Comparison of ENCODE assay signal across 8 mouse cellular contexts in the genomic region with DNA sequence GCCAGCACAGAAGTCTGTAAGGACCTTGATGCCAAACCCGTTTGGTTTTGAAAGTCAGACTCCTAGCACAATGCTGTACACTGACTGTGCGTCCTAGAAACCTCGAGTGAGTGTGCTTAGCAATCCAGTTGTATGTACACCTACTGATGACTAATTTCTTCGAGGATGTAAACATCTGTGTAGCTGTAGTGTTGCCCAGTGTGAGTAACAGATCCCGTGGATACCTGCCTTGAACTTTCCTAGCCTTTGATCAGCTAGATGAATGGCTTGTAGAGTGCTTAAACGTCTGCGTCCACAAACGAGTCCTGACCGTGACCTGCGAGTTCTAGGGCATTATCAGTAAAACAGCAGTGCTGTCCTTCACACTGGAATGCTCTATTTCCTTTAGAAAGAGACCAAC. TPM values are rescaled to one million over a fixed set of nuclear protein-coding genes. Genes with fewer than 3 reads are reported as not detected.
DNase-seq lines count a peak whose midpoint lies in the region; ATAC-seq and TF ChIP-seq lines count a peak whose summit lies in the region.

No protein-coding gene starts in this region.

- H3K9me3 ChIP-seq in heart, embryonic 13.5 days, result no peaks in the 10 kb centered on the region
- no peaks in the 10 kb centered on the region for H3K9me3 ChIP-seq in MEL (replicated peaks; ENCODE audit: insufficient read depth, low read length)
- H3K9me3 ChIP-seq in hindbrain, embryonic 10.5 days, result 0 out of 2 replicates have a peak, but pooled peaks cover 7% of the 10 kb centered on the region
- no peaks in the 10 kb centered on the region for H3K9me3 ChIP-seq in midbrain, embryonic 11.5 days (ENCODE audit: control insufficient read depth, low read length)

- TF ChIP-seq RAD21 in MEL (IDR thresholded peaks at IDR 0.05; ENCODE audit: low read depth, low read length), result no peak

- no peak for TF ChIP-seq POLR2A in MEL (IDR thresholded peaks at IDR 0.05; ENCODE audit: control insufficient read depth in 1 of 2, insufficient read depth in 1 of 2, low read depth in 1 of 2, low read length in 2 of 2, poor library complexity in 1 of 2)

- intact Hi-C loops in heart, postnatal 14 days (cut with DNase I), result no loop called here

- peaks cover 63% of the 10 kb centered on the region for H3K4me1 ChIP-seq in heart, embryonic 13.5 days
- H3K4me1 ChIP-seq in MEL (ENCODE audit: control insufficient read depth in 1 of 2, insufficient read depth in 2 of 2, low read length in 2 of 2), result peaks cover 32 to 36% of the 10 kb centered on the region in 2 experiments
- H3K4me1 ChIP-seq in hindbrain, embryonic 10.5 days (replicated peaks), result peaks cover 40% of the 10 kb centered on the region
- H3K4me1 ChIP-seq in midbrain, embryonic 11.5 days (ENCODE audit: control insufficient read depth, insufficient read depth, low read length), result peaks cover 20% of the 10 kb centered on the region

- no peak for DNase-seq in heart, postnatal 14 days
- peak; percentile 37 for DNase-seq in MEL (ENCODE audit: low read depth, low spot score)
- DNase-seq in hindbrain, embryonic 10.5 days (ENCODE audit: low spot score), result no peak
- DNase-seq in midbrain, embryonic 11.5 days (ENCODE audit: low spot score, missing footprints), result peak; percentile 79
- no peak for DNase-seq in embryo, embryonic 11 days

- H3K4me2 ChIP-seq in heart, embryonic 13.5 days, result peak overlapping the region; percentile 96
- peak overlapping the region; percentile 94 for H3K4me2 ChIP-seq in midbrain, embryonic 11.5 days

- peaks cover 17% of the 10 kb centered on the region for H3K36me3 ChIP-seq in heart, embryonic 13.5 days
- H3K36me3 ChIP-seq in MEL (ENCODE audit: control insufficient read depth in 1 of 2, insufficient read depth in 2 of 2, low read length in 2 of 2), result peaks cover 8 to 41% of the 10 kb centered on the region in 2 experiments
- peaks cover 18% of the 10 kb centered on the region for H3K36me3 ChIP-seq in hindbrain, embryonic 10.5 days
- no peaks in the 10 kb centered on the region for H3K36me3 ChIP-seq in midbrain, embryonic 11.5 days (ENCODE audit: control insufficient read depth, insufficient read depth, low read length)

- H3K27ac ChIP-seq in heart, embryonic 13.5 days (replicated peaks), result peak overlapping the region; percentile 100
- H3K27ac ChIP-seq in MEL (ENCODE audit: control insufficient read depth, low read depth, low read length), result no peak overlapping the region
- peak overlapping the region; percentile 99; the same call in 1 of the 2 replicates for H3K27ac ChIP-seq in hindbrain, embryonic 10.5 days
- H3K27ac ChIP-seq in midbrain, embryonic 11.5 days (ENCODE audit: low read depth, low read length), result no peak overlapping the region

- no peak for ATAC-seq in heart, embryonic 13.5 days (ENCODE audit: extremely low read depth, insufficient number of reproducible peaks, low FRiP score, low TSS enrichment)
- no peak for ATAC-seq in midbrain, embryonic 11.5 days (ENCODE audit: low FRiP score)
- no peak for ATAC-seq in erythroid progenitor cell, adult 5-6 weeks (replicated peaks; ENCODE audit: low FRiP score, poor library complexity, severe bottlenecking)
- no peak for ATAC-seq in granulocyte monocyte progenitor cell, adult 5-6 weeks (replicated peaks; ENCODE audit: poor library complexity, severe bottlenecking)

- no peak for TF ChIP-seq EP300 in MEL (IDR thresholded peaks at IDR 0.05; ENCODE audit: low read depth in 1 of 2, low read length in 2 of 2)

- no peaks in the 10 kb centered on the region for H3K27me3 ChIP-seq in heart, embryonic 13.5 days (replicated peaks)
- H3K27me3 ChIP-seq in MEL (ENCODE audit: control insufficient read depth in 1 of 2, insufficient read depth in 2 of 2, low read length in 2 of 2), result no peaks in the 10 kb centered on the region
- no peaks in the 10 kb centered on the region for H3K27me3 ChIP-seq in hindbrain, embryonic 10.5 days (ENCODE audit: insufficient read depth, poor library complexity, severe bottlenecking)
- H3K27me3 ChIP-seq in midbrain, embryonic 11.5 days (ENCODE audit: control insufficient read depth, insufficient read depth, low read length), result no peaks in the 10 kb centered on the region

- H3K4me3 ChIP-seq in heart, embryonic 13.5 days, result peak overlapping the region; percentile 91
- peak overlapping the region; percentile 85 to 99 for H3K4me3 ChIP-seq in MEL (ENCODE audit: control insufficient read depth in 1 of 2, insufficient read depth in 1 of 2, low read depth in 2 of 2, low read length in 2 of 2)
- H3K4me3 ChIP-seq in hindbrain, embryonic 10.5 days, result peak overlapping the region; percentile 95
- H3K4me3 ChIP-seq in midbrain, embryonic 11.5 days (ENCODE audit: low read depth, low read length), result peak overlapping the region; percentile 99

- H3K79me2 ChIP-seq in MEL (ENCODE audit: control insufficient read depth, insufficient read depth, low read length, poor library complexity), result peaks cover 66% of the 10 kb centered on the region

- H3K9ac ChIP-seq in heart, embryonic 13.5 days, result peak overlapping the region; percentile 100
- H3K9ac ChIP-seq in MEL (ENCODE audit: control insufficient read depth, low read depth, low read length, poor library complexity, severe bottlenecking), result peak overlapping the region; percentile 98
- peak overlapping the region; percentile 99; the same call in 1 of the 2 replicates for H3K9ac ChIP-seq in midbrain, embryonic 11.5 days (ENCODE audit: low read length)

- TF ChIP-seq CTCF in MEL (IDR thresholded peaks at IDR 0.05 in 2 of 3, conservative IDR thresholded peaks at IDR 0.05 in 1 of 3; ENCODE audit: control insufficient read depth in 1 of 3, insufficient read depth in 1 of 3, low read depth in 2 of 3, low read length in 3 of 3, poor library complexity in 1 of 3, severe bottlenecking in 1 of 3), result no peak

- WGBS in heart, embryonic 13.5 days, result 7% methylated on average over 10 of the region's 10 CpGs
- 47% methylated on average over 10 of the region's 10 CpGs for WGBS in hindbrain, embryonic 10.5 days
- WGBS in midbrain, embryonic 11.5 days, result 37% methylated on average over 10 of the region's 10 CpGs

TF ChIP-seq in MEL, 35 proteins besides CTCF, POLR2A, EP300 and RAD21:
- TF ChIP-seq GATA1 (IDR thresholded peaks at IDR 0.05; ENCODE audit: low read depth, low read length) (no peak), MYC (IDR thresholded peaks at IDR 0.05; ENCODE audit: low read depth, low read length) (no peak)
TF ChIP-seq in MEL: peak in this region for 0.

RNA-seq across cellular contexts. Expression of gene Zbtb2, which starts 1.1 kb away (rescaled TPM):
- 10.2 and 10.5 TPM in 2 replicates for polyA plus RNA-seq in heart, embryonic 13.5 days (2015; fragmentation: Nextera tagmentation; extraction: Ambion mirVana)
- total RNA-seq in heart, postnatal 14 days (2021), result 1 to 10 TPM; 6.6 to 7.7 TPM
- 8.6 and 10.0 TPM in 2 replicates for total RNA-seq in MEL (2012; rRNA removed)
- polyA plus RNA-seq in MEL (2012; ENCODE audit: insufficient read depth in 1 of 2, insufficient read length in 2 of 2, low read depth in 1 of 2, low replicate concordance in 2 of 2, missing spikeins in 1 of 2), result 10 to 100 TPM in 1 of 2 experiments, not detected in 1; 12.7 TPM
- polyA plus RNA-seq in hindbrain, embryonic 10.5 days (2016; fragmentation: Nextera tagmentation; extraction: Ambion mirVana), result 18.1 and 20.1 TPM in 2 replicates
- polyA plus RNA-seq in midbrain, embryonic 11.5 days (2014; fragmentation: Nextera tagmentation; extraction: Ambion mirVana), result 24.0 and 25.6 TPM in 2 replicates
- total RNA-seq in erythroid progenitor cell, adult 5-6 weeks (2015; ENCODE audit: low replicate concordance), result 8.4 and 11.9 TPM in 2 replicates
- total RNA-seq in erythroid progenitor cell, adult 5-6 weeks (2017; ENCODE audit: low replicate concordance), result 5.1 and 6.7 TPM in 2 replicates
- 6.8 and 12.9 TPM in 2 replicates for total RNA-seq in granulocyte monocyte progenitor cell, adult 5-6 weeks (2014; fragmentation: Nextera tagmentation)
- 11.1 and 13.4 TPM in 2 replicates for total RNA-seq in granulocyte monocyte progenitor cell, adult 5-6 weeks (2017)

RNA-seq across cellular contexts. Expression of gene Rmnd1, which starts 43.2 kb away (rescaled TPM):
- polyA plus RNA-seq in heart, embryonic 13.5 days (2015; fragmentation: Nextera tagmentation; extraction: Ambion mirVana), result 70.5 and 84.8 TPM in 2 replicates
- 10 to 100 TPM; 49.3 to 50.9 TPM for total RNA-seq in heart, postnatal 14 days (2021)
- total RNA-seq in MEL (2012; rRNA removed), result 30.6 and 38.8 TPM in 2 replicates
- polyA plus RNA-seq in MEL (2012; ENCODE audit: insufficient read depth in 1 of 2, insufficient read length in 2 of 2, low read depth in 1 of 2, low replicate concordance in 2 of 2, missing spikeins in 1 of 2), result 10 to 100 TPM in 1 of 2 experiments, not detected in 1; 39.6 TPM
- polyA plus RNA-seq in hindbrain, embryonic 10.5 days (2016; fragmentation: Nextera tagmentation; extraction: Ambion mirVana), result 42.8 and 49.0 TPM in 2 replicates
- 46.7 and 50.7 TPM in 2 replicates for polyA plus RNA-seq in midbrain, embryonic 11.5 days (2014; fragmentation: Nextera tagmentation; extraction: Ambion mirVana)
- 13.3 and 37.7 TPM in 2 replicates for total RNA-seq in erythroid progenitor cell, adult 5-6 weeks (2015; ENCODE audit: low replicate concordance)
- total RNA-seq in erythroid progenitor cell, adult 5-6 weeks (2017; ENCODE audit: low replicate concordance), result 8.9 and 14.2 TPM in 2 replicates
- total RNA-seq in granulocyte monocyte progenitor cell, adult 5-6 weeks (2014; fragmentation: Nextera tagmentation), result 53.9 and 72.4 TPM in 2 replicates
- total RNA-seq in granulocyte monocyte progenitor cell, adult 5-6 weeks (2017), result 58.3 and 62.8 TPM in 2 replicates

RNA-seq across cellular contexts. Expression of gene Armt1, which starts 43.2 kb away (rescaled TPM):
- 15.2 and 15.7 TPM in 2 replicates for polyA plus RNA-seq in heart, embryonic 13.5 days (2015; fragmentation: Nextera tagmentation; extraction: Ambion mirVana)
- total RNA-seq in heart, postnatal 14 days (2021), result 1 to 10 TPM; 7.1 TPM
- total RNA-seq in MEL (2012; rRNA removed), result 23.7 and 25.1 TPM in 2 replicates
- 10 to 100 TPM in 1 of 2 experiments, not detected in 1; 24.2 TPM for polyA plus RNA-seq in MEL (2012; ENCODE audit: insufficient read depth in 1 of 2, insufficient read length in 2 of 2, low read depth in 1 of 2, low replicate concordance in 2 of 2, missing spikeins in 1 of 2)
- 27.4 and 31.7 TPM in 2 replicates for polyA plus RNA-seq in hindbrain, embryonic 10.5 days (2016; fragmentation: Nextera tagmentation; extraction: Ambion mirVana)
- polyA plus RNA-seq in midbrain, embryonic 11.5 days (2014; fragmentation: Nextera tagmentation; extraction: Ambion mirVana), result 27.7 and 30.5 TPM in 2 replicates
- 20.9 and 32.3 TPM in 2 replicates for total RNA-seq in erythroid progenitor cell, adult 5-6 weeks (2015; ENCODE audit: low replicate concordance)
- 19.6 and 24.3 TPM in 2 replicates for total RNA-seq in erythroid progenitor cell, adult 5-6 weeks (2017; ENCODE audit: low replicate concordance)
- 34.1 and 46.8 TPM in 2 replicates for total RNA-seq in granulocyte monocyte progenitor cell, adult 5-6 weeks (2014; fragmentation: Nextera tagmentation)
- total RNA-seq in granulocyte monocyte progenitor cell, adult 5-6 weeks (2017), result 44.6 and 52.3 TPM in 2 replicates

Comparison
In these comparisons a context has a peak if more than half of its experiments do, and no peak if none do; other contexts are left out.
1. H3K27ac ChIP-seq: peak in heart, embryonic 13.5 days (single experiment) and hindbrain, embryonic 10.5 days (single experiment); none in MEL (single experiment) and midbrain, embryonic 11.5 days (single experiment).
2. DNase-seq: peak in MEL (single experiment) and midbrain, embryonic 11.5 days (single experiment); none in heart, postnatal 14 days (0 of 2), hindbrain, embryonic 10.5 days (single experiment) and embryo, embryonic 11 days (single experiment).
3. Peak in every context shown above with its lines, with median percentiles within 50 percentile points of each other: H3K4me3 ChIP-seq and H3K9ac ChIP-seq.